Mouse (Mus musculus) kidney, adult 8-10 months (tissue): ENCODE measurements around the gene Zfp36l1.

Source experiments
- DNase-seq, 2 experiments: peaks; one replicate each; pipeline ENCODE4 v3.0.0; 2022

Gene Zfp36l1

GRCm38 (mm10) chr12:80130558-80131358 is 17.9 kb upstream of the Zfp36l1 start:
- DNase-seq = peak; percentile 60 to 66

- peak; percentile 33 to 49 for DNase-seq
Observed at GRCm38 (mm10) chr12:80129531-80129930, 16.7 kb upstream of the Zfp36l1 start.

- no peak for DNase-seq
Observed at GRCm38 (mm10) chr12:80127191-80127762, 14.5 kb upstream of the Zfp36l1 start.

- DNase-seq = peak in 1 of 2 experiments; percentile 53
Observed at GRCm38 (mm10) chr12:80125316-80125715, 12.5 kb upstream of the Zfp36l1 start.

- DNase-seq = no peak
Observed at GRCm38 (mm10) chr12:80124756-80125155, 11.9 kb upstream of the Zfp36l1 start.

DNA sequence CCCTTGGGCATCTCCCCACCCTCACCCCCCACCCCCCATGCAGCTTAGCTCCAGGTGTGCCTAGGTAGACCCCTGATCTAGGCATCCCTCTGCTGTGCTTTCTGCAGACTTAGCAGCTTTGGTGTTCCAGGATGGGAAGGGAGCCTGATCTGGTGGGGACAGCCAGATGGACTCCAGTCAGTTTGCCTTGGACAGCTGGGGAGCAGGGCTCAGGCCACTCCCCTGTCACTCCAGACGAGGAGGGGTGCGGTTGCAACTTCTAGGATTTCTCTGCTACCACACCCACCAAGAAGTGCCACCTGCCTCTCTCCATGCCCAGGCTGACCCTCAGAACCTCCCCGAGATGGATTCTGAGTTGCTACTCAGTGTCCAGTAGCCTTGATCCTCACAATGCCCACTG is 11.4 kb upstream of the Zfp36l1 start:
- DNase-seq = no peak

DNA sequence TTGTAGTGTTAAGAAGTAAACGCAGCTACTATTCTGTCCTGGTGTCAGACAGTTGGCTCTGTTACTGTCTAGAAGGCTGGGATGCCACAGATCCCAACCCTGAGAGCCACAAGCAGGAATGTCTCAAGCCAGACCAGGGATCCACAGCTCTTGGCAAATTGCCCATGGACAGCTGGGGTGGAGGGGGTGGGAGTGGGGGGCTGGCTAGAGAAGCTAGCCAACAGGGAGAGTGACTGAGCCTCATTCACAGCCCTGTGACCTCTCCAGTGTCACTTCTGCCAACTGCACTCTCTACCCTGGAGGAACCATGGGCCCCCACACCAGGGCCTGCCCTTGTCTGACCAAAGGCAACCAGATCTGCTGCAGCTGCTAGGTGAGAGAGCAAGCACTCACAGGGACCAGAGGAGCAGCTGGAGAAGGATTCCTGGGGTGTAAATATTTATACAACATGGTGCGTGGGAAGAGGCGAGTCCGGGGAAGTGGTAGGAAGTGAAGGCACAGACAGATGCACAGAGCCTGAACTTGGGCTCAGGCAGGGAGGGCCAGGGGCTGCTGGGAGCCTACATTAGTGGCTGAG is 10.5 kb upstream of the Zfp36l1 start:
- DNase-seq = no peak

- no peak for DNase-seq
Observed at GRCm38 (mm10) chr12:80121438-80121837, 8.6 kb upstream of the Zfp36l1 start.

DNA sequence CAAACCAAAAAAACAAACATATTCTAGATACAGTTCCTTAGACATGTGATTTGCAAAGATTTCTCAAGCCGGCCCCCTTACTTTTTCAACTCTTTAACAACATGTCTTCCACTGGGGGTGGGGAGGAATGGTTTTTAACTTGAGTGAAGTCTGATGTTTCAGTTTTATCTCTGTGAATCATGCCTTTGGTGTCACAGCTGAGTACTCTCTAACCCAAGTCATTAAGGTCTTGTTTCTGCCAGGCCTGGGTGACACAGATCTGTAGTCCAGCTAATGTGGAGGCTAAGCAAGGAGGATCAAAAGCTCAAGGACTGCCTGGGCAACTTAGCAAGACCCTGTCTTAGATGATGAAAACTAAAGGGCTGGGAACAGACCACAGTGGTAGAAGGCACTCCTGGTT is 5.8 kb upstream of the Zfp36l1 start:
- no peak for DNase-seq

GRCm38 (mm10) chr12:80116206-80117112 is 3.6 kb upstream of the Zfp36l1 start:
- no peak for DNase-seq

DNA sequence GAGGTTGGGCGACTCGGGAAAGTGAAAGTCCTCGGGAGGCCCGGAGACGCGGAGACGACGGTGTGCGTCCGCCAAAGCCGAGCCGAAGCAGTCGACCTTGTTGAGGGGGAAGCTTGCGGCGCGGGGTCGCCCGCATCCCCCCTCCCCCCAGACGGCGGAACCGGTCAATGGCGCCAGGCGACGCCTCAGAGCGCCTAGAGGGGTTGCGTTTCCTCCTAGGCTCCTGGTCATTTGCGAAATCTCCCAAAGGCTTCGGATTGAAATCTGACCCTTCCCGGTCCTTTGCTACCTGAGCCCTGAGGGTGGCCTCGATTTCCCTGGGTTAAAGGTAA is 3.0 kb upstream of the Zfp36l1 start:
- DNase-seq = no peak

- peak; percentile 84 to 85 for DNase-seq
Observed at GRCm38 (mm10) chr12:80115142-80115862, 2.5 kb upstream of the Zfp36l1 start.

DNA sequence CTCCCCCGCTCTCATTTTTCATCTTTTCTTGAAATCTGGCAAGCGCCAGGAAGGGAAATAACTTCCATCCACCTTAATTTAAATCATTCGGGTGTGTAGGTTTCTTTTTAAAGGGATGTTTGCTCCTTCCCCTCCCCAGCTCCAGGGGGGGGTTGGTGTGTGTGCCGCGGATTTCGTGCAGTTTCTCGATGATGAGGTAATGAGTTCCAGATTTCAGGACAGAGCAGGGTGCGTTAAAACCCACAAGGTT is 2.0 kb upstream of the Zfp36l1 start:
- no peak for DNase-seq

- peak; percentile 82 to 90 for DNase-seq
Observed at GRCm38 (mm10) chr12:80114031-80114891, 1.4 kb upstream of the Zfp36l1 start.

DNA sequence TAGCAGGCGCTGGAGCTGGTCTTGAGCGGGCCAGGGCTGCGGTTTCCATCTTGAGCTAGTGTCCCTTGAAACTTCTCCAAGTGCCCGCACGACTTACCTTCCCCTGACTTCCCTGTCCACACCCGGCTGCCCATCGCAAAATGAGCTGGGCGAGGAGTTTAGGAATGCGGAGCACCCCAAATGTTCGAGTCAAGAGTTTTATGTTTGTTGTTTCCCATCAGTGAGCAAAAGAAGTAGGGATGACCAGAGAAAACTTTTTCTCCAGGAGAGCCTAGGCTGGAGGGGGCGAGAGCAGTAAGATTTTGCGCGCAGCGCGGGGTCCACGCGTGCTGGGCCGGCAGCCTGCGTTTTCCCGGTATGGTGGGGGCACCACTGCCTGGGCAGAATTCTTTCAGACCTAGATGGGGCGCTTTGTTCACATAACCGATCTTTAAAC is 791 bp upstream of the Zfp36l1 start:
- peak; percentile 64 to 65 for DNase-seq

- peak in 1 of 2 experiments; percentile 36 for DNase-seq
Observed at GRCm38 (mm10) chr12:80112071-80112660, 647 bp downstream of the Zfp36l1 start.

DNA sequence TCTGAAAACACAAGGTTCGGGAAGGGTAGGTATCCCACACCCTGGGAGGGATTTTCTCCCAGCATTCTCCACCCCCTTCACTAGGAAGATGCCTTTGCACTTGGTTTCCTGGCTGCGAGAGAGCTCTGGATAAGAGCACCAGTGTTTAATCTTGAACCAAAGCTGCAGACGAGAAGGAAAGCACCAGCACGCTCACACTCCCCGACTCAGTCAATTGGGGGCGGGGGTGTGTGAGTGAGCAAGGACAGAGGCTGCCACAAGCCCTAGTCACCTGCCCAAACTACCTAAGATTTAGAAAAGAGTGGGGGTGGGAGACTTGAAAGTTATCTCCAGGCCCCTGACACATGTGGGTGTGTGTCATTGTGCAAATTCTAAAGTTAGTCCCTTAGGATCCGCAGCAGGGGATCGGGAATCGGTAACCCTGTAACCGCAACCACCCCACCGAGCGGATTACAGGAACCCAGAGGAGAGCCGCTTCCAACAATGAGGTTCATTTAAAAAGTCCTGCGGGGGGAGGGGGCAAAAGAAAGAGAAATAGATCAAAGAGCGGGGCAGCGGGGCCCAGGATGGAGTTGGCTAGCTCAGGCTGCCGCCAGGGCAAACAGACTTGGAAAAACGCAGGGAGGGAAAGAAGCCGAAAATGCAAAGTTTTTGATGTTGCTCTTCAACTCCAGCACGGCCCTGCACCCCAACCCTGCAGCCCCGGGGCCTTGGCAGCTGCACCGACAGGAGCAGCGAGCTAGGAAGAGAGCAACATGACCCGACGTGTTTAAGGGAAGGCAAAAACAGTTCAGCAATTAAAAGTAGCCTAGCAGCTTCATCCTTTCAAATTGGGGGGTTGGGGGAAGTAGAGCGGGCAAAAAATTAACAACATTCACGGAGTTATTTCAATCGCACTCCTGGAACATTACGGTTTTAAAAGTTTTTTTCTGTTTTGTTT is 1.4 kb downstream of the Zfp36l1 start:
- DNase-seq = peak; percentile 49 to 53

DNA sequence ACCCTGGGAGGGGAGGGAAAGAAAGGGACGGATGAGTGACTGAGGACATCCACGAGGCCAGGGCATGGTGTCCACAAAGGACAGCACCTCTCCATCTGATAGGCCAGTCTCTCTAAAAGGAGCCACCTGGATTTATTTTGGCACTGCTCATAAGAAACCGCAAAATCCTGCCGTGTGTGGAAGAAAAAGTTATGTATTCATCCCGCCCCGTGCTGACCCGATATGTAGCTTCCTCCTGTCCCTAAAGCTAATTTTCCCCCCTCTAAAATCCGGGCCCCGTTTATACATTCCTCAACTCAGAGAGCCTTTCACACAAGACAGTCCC is 2.3 kb downstream of the Zfp36l1 start:
- DNase-seq = no peak

DNA sequence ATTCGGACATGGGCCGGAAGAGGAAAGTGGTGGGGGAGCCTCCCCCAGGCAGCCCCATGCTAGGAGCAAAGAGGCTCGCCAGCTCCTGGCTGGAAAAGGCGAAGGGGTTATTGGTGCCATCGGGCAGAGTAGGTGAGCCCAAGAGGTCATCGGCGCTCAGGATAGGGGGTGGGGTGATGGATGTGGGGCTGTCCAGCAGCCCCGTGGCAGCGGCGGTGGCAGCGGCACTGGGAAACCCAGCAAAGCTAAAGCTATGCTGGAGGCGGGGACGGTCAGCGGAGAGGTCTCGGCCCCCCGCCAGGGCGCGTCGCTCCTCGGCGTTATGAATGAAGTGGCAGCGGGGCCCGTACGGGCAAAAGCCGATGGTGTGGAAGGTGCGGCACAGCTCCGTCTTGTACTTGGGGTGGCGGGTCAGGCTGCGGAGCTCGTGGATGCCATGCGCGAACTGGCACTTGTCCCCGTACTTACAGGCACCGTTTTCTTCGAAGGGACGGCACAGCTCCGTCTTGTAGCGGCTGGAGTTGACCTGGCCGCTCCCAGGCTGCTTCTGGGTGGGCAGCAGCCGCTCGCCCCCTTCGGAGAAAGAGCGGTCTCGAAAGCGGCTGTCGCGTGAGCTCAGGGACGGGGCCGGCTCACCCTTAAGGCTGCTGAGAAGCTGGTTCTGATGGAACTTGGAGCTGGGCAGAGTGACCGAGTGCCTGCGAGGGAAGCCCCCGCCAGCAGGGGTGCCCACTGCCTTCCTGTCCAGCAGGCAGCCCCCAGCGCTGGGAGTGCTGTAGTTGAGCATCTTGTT is 2.9 kb downstream of the Zfp36l1 start:
- DNase-seq = peak; percentile 35 to 47
